Mouse (Mus musculus): ENCODE measurements around the gene Sp2. TPM values are rescaled to one million over a fixed set of nuclear protein-coding genes. Genes with fewer than 3 reads are reported as not detected.

The Sp2 gene
- polyA plus RNA-seq, 1 experiment from 2014 or later: 19.6 TPM

DNA sequence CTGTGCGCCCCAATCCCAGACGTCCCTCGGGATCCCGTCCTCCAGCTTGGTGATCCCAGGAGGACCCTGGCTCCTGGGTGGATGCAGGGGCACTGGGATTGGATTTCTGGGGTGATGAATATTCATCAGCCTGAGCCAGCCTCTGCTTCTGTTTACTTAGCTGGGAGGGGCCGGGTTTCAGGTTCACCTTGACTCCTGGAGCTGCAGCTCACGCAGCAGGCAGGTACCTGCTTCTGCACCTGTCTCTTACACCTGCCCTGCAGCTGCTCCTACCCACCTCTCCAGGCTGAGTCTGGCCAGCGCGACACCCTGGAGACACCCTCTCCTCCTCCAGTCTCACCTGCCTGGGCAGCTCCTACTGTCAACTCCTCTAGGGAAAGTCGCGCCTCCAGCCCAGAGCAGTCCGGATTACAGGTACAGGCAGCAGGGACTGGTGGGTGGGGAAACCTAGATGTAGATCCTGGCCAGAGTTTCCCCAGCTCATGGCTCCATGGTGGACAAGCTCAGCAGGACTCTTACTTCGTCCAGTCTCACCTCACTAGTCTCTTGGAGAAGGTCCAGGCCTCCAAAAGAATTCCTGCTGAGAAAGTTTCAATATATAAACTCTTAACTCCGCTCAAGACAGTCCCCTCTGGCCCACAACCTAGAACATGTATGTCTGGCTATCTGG lies 53.5 kb downstream of the Sp2 start:
- Histone ChIP-seq H3K4me1 (replicated peaks) (0 out of 2 replicates have a peak, but pooled peaks cover 4% of the 10 kb centered on the region), H3K4me2 (replicated peaks) (no peak overlapping the region), H3K9ac (replicated peaks) (0 out of 2 replicates have a peak overlapping the region, but pooled peaks have one; percentile 8), H3K36me3 (no peaks in the 10 kb centered on the region), H3K4me3 (replicated peaks) (no peak overlapping the region), H3K9me3 (no peaks in the 10 kb centered on the region), H3K27ac (no peak overlapping the region), H3K27me3 (peaks cover 26% of the 10 kb centered on the region)
- no peak for ATAC-seq
- WGBS: 14% methylated on average over 13 of the region's 13 CpGs

DNA sequence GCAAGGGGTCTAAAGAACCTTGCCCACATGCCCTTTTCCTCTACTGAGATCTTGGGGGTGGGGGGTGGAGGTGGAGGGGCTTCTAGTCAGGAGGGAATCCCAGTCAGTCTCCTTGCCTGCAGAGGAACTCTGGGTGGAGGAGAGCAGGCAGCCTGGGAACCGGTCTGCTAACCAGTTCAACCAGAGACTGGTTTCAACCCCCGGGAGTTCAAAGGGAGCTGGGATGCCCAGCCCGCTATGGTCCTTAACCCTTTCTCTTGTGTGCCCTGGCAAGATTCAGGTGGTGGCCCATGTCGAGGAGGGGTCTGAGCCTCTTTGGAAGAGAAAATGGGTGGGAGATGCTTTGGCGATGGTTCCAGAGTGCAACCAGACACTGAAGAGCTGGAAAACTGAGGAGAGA lies 54.1 kb downstream of the Sp2 start:
- WGBS: 6% methylated on average over 5 of the region's 5 CpGs
- H3K27me3 ChIP-seq: peaks cover 26% of the 10 kb centered on the region
- H3K9me3 ChIP-seq: no peaks in the 10 kb centered on the region
- ATAC-seq: no peak
- no peak overlapping the region for H3K4me3 ChIP-seq (replicated peaks)
- no peak overlapping the region for H3K4me2 ChIP-seq (replicated peaks)
- no peak overlapping the region for H3K27ac ChIP-seq
- H3K9ac ChIP-seq (replicated peaks): no peak overlapping the region
- no peaks in the 10 kb centered on the region for H3K36me3 ChIP-seq
- H3K4me1 ChIP-seq (replicated peaks): 0 out of 2 replicates have a peak, but pooled peaks cover 4% of the 10 kb centered on the region

DNA sequence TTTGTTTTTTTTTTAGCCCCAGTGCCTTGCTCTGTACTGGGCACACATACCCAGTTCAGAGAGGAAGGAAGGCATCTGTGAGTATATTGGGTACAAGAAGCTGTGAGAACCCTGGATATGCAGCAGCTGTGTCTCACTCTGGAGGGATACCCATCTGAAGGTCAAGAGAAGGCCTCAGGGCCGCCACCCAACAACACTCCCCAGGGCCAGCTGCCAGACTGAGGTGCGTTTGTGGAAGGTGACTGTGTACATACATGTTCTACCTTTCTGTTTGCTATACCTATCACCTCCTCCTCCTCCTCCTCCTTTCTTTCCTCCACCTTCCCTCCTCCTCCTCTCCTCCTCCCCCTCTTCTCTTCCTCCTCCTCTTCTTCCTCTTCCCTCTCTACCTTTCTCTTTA lies 54.7 kb downstream of the Sp2 start, which contains the start of gene Prr15l:
Gene Prr15l (plus strand): TSS at position 17 of the 400 bp plus-strand sequence.
- no peaks in the 10 kb centered on the region for H3K9me3 ChIP-seq
- H3K4me2 ChIP-seq (replicated peaks): no peak within 1 kb of the TSS
- H3K27ac ChIP-seq: no peak within 1 kb of the TSS
- peaks cover 26% of the 10 kb centered on the region for H3K27me3 ChIP-seq
- H3K36me3 ChIP-seq: no peaks in the 10 kb centered on the region
- no peak for ATAC-seq
- H3K4me1 ChIP-seq (replicated peaks): 0 out of 2 replicates have a peak, but pooled peaks cover 4% of the 10 kb centered on the region
- H3K4me3 ChIP-seq (replicated peaks): no peak within 1 kb of the TSS
- WGBS: 73% methylated on average over 2 of the region's 2 CpGs
- 0 out of 2 replicates have a peak within 1 kb of the TSS, but pooled peaks have one; percentile 8 for H3K9ac ChIP-seq (replicated peaks)

DNA sequence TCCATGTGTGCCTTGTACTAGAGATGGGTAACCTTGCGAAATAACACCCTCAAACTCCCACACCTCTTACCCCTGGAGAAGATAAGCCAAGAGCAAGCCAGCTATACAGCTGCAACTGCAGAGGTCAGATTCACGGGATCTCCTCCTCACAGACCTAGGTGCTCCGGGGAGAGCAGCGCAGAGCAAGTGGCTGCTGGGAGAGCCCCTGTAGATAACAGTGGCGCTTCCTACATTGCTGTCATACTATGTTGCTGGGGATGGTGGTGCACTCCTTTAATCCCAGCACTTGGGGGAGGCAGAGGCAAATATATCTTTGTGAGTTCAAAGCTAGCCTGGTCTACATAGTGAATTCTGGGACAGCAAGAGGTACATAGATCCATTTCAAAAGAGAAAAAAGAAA lies 56.2 kb downstream of the Sp2 start:
- 84% methylated on average over 5 of the region's 5 CpGs for WGBS
- H3K36me3 ChIP-seq: no peaks in the 10 kb centered on the region
- H3K9me3 ChIP-seq: no peaks in the 10 kb centered on the region
- no peak overlapping the region for H3K27ac ChIP-seq
- H3K27me3 ChIP-seq: peaks cover 24% of the 10 kb centered on the region
- 0 out of 2 replicates have a peak, but pooled peaks cover 4% of the 10 kb centered on the region for H3K4me1 ChIP-seq (replicated peaks)
- no peak for ATAC-seq
- no peak overlapping the region for H3K4me2 ChIP-seq (replicated peaks)
- no peak overlapping the region for H3K4me3 ChIP-seq (replicated peaks)
- no peak overlapping the region for H3K9ac ChIP-seq (replicated peaks)

DNA sequence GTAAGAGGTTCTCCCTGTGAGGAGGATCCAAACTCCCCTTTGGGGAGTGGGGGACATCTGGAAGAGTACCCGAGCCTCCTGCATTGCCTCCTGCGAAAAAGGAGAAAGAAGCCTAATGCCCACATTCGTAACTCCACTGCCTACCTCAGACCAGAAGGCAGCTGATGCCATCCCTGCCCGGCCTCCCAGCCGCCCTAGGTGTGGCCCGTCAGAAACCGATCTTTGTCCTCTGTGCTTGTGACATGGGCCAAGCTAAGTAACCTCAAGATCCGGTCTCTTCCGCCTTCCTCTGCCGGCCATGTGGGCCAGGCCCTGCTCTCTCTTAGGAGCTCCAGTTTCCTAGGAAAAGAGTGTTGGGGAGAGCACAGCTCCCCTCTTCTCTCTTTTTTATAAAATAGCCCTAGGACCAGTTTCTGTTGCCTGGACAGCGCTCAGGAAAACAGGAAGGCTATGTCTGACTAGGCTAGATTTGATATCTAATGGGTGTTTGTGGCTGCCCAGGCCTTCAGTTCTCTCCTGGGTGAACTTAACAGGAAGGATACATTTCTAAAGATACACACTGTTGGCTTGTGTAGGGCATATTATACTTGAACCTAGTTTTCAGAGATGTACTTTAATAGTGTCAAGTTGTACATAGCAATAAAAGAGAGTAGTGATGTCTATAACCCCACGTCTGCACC lies 57.1 kb downstream of the Sp2 start:
- no peak overlapping the region for H3K4me2 ChIP-seq (replicated peaks)
- WGBS: 86% methylated on average over 12 of the region's 12 CpGs
- H3K4me1 ChIP-seq (replicated peaks): 0 out of 2 replicates have a peak, but pooled peaks cover 4% of the 10 kb centered on the region
- ATAC-seq: no peak
- H3K9ac ChIP-seq (replicated peaks): no peak overlapping the region
- H3K9me3 ChIP-seq: no peaks in the 10 kb centered on the region
- H3K27me3 ChIP-seq: peaks cover 23% of the 10 kb centered on the region
- H3K36me3 ChIP-seq: no peaks in the 10 kb centered on the region
- no peak overlapping the region for H3K27ac ChIP-seq
- no peak overlapping the region for H3K4me3 ChIP-seq (replicated peaks)

DNA sequence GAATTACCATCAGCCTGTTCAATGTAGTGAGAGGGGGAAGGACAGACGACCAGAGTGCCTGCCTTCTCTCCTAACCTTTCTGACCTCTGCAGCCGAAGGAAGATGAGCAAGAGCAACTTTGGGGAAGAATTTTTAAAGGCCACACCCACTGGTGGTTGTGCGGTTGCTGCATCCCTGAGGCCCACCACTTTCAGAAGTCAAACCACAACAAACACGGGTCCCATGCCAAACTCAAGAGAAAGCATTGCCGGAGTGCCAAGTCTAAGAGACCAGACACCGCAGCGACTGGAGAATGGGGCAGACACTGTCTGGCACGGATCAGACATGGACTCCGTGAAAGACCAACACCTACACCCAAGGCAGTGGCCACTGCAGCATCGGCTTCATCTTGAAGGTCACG lies 57.9 kb downstream of the Sp2 start:
- H3K27me3 ChIP-seq: peaks cover 22% of the 10 kb centered on the region
- H3K9me3 ChIP-seq: no peaks in the 10 kb centered on the region
- H3K36me3 ChIP-seq: no peaks in the 10 kb centered on the region
- H3K9ac ChIP-seq (replicated peaks): no peak overlapping the region
- H3K4me2 ChIP-seq (replicated peaks): no peak overlapping the region
- 85% methylated on average over 11 of the region's 11 CpGs for WGBS
- H3K4me3 ChIP-seq (replicated peaks): no peak overlapping the region
- 0 out of 2 replicates have a peak, but pooled peaks cover 4% of the 10 kb centered on the region for H3K4me1 ChIP-seq (replicated peaks)
- no peak for ATAC-seq
- no peak overlapping the region for H3K27ac ChIP-seq

DNA sequence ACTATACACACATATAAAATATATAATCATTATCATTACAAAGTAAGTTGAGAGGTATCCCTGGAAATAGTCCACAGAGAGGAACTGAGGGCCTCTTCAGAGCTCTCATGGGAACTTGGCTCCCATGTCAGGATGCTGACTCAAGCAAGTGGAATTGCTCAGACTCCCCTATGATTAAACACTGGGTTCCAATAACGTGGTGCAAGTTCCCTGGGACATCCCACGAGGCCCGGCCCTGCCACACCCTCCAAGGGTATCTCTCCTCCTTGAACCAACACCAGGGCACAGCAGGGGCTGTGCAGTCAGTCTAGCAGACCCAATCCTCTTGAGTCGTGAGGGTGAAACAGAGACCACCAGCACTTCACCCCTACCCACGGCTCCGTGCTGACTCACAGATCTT lies 63.8 kb downstream of the Sp2 start:
- Histone ChIP-seq H3K36me3 (no peaks in the 10 kb centered on the region), H3K4me3 (replicated peaks) (no peak overlapping the region), H3K9ac (replicated peaks) (no peak overlapping the region), H3K9me3 (no peaks in the 10 kb centered on the region), H3K4me1 (replicated peaks) (peaks cover 15% of the 10 kb centered on the region), H3K4me2 (replicated peaks) (no peak overlapping the region), H3K27me3 (0 out of 2 replicates have a peak, but pooled peaks cover 4% of the 10 kb centered on the region), H3K27ac (no peak overlapping the region)
- WGBS: 57% methylated on average over 6 of the region's 6 CpGs
- no peak for ATAC-seq

DNA sequence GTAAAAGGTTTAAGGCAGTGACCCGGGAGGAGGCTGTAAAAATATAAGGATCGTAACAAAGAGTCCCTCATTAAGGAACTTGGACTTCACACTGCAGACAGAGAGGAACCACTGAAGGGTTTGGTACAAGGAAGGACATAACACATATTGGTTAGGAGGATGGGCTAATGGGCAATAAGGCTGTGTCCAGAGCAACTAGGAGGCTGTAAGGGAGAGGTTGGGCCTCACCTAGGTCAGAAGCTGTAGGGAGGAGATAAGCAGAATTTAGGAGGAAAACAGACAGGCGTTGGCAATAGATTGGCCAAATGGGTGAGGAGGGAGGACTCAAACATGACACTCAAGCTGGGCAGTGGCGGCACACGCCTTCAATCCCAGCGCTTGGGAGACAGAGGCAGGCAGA lies 65.3 kb downstream of the Sp2 start:
- Histone ChIP-seq H3K4me2 (replicated peaks) (no peak overlapping the region), H3K27me3 (0 out of 2 replicates have a peak, but pooled peaks cover 4% of the 10 kb centered on the region)

DNA sequence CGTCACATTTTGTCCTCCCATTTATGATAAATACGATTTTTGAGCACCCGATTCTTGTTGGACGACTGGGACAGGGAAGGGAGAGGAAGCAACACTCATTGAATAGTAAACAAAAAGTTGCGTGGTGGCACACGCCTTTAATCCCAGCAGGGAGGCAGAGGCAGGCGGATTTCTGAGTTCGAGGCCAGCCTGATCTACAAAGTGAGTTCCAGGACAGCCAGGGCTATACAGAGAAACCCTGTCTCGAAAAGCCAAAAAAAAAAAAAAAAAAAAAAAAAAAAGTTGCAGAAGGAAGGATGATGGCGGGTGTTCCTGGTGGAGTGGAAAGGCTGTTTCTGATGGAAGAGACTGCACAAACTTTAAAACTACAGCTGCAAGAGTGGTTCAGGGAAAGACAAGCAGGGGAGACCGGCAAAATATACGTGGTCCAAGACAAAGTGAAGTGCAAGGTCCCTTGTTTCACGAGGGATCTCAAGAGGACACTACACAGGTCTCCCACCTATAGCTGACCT lies 65.8 kb downstream of the Sp2 start:
- Histone ChIP-seq H3K9me3 (no peaks in the 10 kb centered on the region), H3K4me2 (replicated peaks) (peak overlapping the region; percentile 39), H3K27me3 (0 out of 2 replicates have a peak, but pooled peaks cover 4% of the 10 kb centered on the region), H3K27ac (no peak overlapping the region), H3K9ac (replicated peaks) (no peak overlapping the region), H3K4me3 (replicated peaks) (peak overlapping the region; percentile 26; the same call in 1 of the 2 replicates), H3K4me1 (replicated peaks) (peaks cover 15% of the 10 kb centered on the region), H3K36me3 (peaks cover 13% of the 10 kb centered on the region)
- ATAC-seq: no peak
- WGBS: 36% methylated on average over 13 of the region's 13 CpGs

More for the DNA sequence above, 65.3 kb downstream of the Sp2 start:
- no peak overlapping the region for H3K4me3 ChIP-seq (replicated peaks)
- 89% methylated on average over 6 of the region's 6 CpGs for WGBS
- H3K36me3 ChIP-seq: peaks cover 9% of the 10 kb centered on the region
- no peak overlapping the region for H3K9ac ChIP-seq (replicated peaks)
- no peak overlapping the region for H3K27ac ChIP-seq
- no peaks in the 10 kb centered on the region for H3K9me3 ChIP-seq
- no peak for ATAC-seq
- H3K4me1 ChIP-seq (replicated peaks): peaks cover 15% of the 10 kb centered on the region

DNA sequence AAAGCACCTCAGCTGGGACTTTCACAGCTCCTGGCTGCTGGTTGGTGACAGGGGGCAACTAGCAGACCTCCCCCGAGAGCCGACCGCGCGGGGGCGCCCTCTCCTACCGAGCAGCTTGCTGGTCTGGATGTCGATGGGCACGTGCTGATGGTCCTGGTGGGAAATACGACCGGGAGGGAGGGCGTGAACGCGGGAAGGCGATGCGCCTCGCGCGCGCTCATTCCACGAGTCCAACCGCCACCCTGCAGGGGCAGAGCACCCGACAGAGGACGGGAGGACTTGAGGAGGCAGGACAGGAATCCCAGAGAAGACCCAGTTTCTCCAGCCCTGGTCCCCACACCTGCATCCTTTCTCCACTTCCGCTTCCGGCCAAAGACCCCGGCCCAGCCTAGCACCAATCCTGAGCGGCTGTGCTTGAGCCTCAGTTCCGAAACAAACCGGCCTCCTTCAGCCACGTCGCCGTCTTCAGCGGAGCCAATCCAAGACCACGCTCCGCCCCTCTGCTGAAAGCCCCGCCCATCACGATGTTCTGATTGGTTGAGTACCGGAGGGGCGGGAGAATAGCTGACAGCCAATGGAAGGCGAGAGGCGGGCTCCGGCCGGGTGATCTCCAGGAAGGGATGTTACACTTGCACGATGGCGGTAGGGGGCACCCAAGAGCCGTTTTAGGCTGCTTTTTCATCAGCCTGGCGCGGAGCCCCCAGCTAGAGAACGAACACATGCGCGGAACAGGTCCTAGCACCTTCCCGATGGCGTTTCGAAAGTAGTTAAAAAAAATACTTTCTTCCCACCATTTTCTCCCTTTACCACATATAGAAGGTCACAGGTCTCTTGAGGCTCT lies 66.5 kb downstream of the Sp2 start, which contains the start of gene Cdk5rap3:
Gene Cdk5rap3 (minus strand): TSS at position 453 of the 841 bp plus-strand sequence.
- H3K27me3 ChIP-seq: 0 out of 2 replicates have a peak, but pooled peaks cover 4% of the 10 kb centered on the region
- peak within 1 kb of the TSS; percentile 98 for H3K4me2 ChIP-seq (replicated peaks)
- H3K36me3 ChIP-seq: peaks cover 20% of the 10 kb centered on the region
- peak; percentile 99 for ATAC-seq
- H3K9me3 ChIP-seq: no peaks in the 10 kb centered on the region
- peak within 1 kb of the TSS; percentile 78 for H3K4me3 ChIP-seq (replicated peaks)
- peak within 1 kb of the TSS; percentile 72 for H3K27ac ChIP-seq
- under 1% methylated on average over 55 of the region's 55 CpGs for whole genome bisulfite sequencing
- H3K9ac ChIP-seq (replicated peaks): peak within 1 kb of the TSS; percentile 79
- H3K4me1 ChIP-seq (replicated peaks): peaks cover 15% of the 10 kb centered on the region

DNA sequence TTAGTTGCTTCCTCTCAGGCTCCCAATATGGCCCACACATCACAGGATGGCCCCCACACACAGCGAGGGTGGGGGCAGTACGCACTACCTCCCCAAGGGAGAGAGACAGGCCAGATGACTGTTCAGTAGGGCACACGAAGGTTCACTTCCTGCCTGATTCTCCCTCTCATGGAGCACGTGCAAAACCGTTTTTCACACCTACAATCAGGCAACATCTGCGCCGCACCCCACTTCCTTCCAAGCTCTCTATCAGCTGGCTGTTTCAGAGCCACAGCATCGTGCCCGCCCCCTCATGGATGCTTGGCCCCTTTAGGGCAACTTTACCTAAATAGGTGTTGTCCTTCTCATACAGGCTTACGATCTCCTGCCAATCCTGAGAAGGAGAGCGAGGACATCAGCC lies 70.1 kb downstream of the Sp2 start:
- Histone ChIP-seq H3K4me2 (replicated peaks) (no peak overlapping the region), H3K9me3 (no peaks in the 10 kb centered on the region), H3K4me1 (replicated peaks) (peaks cover 36% of the 10 kb centered on the region), H3K27ac (no peak overlapping the region), H3K27me3 (0 out of 2 replicates have a peak, but pooled peaks cover 2% of the 10 kb centered on the region), H3K36me3 (peaks cover 38% of the 10 kb centered on the region), H3K4me3 (replicated peaks) (no peak overlapping the region), H3K9ac (replicated peaks) (0 out of 2 replicates have a peak overlapping the region, but pooled peaks have one; percentile 12)
- no peak for ATAC-seq
- WGBS: 92% methylated on average over 11 of the region's 11 CpGs

Measured in midbrain, embryonic 13.5 days (tissue).